Mouse (Mus musculus): Measurements from ENCODE around the gene Gm20388. TPM values are rescaled to one million over a fixed set of nuclear protein-coding genes. Genes with fewer than 3 reads are reported as not detected.

The Gm20388 gene
- polyA plus RNA-seq, 2 experiments = 8.5 TPM; not detected in 1

DNA sequence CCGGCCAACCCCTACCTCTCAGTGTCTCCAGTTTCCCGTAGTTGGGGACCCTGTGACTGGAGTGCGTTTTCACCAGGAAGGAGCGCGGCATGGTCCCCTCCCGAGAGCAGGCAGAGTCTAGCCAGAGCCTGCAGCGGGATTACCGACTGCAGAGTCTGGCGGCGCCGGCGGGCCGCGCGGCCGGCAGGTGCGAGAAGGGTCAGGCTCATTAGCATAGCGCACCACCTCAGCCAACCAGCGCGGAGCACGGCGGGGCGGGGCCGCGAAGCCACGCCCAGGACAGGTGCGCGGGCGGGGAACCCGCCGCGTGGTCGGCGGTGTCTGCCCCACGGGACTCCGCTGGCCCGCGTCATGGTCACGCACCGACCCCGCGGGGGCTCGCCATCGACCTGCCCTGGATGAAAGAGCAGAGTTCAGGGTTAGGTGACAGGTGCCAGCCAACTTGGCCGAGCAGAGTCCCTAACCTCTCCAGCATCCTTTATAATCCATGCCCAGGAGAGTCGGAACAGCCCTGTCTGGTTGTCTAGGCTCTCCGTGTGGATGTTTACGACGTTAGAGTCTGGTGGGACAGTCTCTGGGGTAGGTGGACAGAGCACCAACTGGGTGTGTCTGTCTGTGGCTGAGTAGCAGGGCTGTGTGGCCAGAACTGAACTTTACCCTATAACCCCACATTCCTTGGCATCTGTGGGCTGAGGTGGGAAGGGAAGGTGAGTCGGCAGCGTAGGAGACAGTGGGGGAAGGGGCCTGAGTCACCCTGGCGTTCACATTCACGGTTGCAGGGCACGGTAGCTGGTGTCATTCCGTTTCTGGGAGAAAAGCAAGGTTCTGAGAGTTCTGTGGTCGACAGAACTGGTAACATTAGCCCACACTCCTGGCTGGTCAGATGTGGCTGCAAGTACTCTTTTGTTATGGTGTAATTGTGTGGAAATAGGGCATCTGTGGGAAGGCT is 2550.2 kb downstream of the Gm20388 start, which contains the start of gene Snai3:
Snai3 (minus strand) TSS at position 210 of the 949 bp plus-strand sequence.
- no peak within 1 kb of the TSS for H3K9ac ChIP-seq (replicated peaks)
- no peak for DNase-seq (ENCODE audit: low read depth in 3 of 3, low spot score in 3 of 3)
- no peak for TF ChIP-seq CTCF (IDR thresholded peaks at IDR 0.05; ENCODE audit: low read depth)
- no peak for TF ChIP-seq EP300 (IDR thresholded peaks at IDR 0.05; ENCODE audit: low read depth)
- H3K4me2 ChIP-seq (ENCODE audit: low read depth) = peak within 1 kb of the TSS; percentile 50
- peak; percentile 64 for ATAC-seq (ENCODE audit: insufficient read depth)
- H3K4me1 ChIP-seq (replicated peaks; ENCODE audit: control insufficient read depth in 2 of 2, insufficient read depth in 2 of 2, low read length in 1 of 2) = peaks cover 0 to 27% of the 10 kb centered on the region in 2 experiments; a peak in 3 of 4 replicates
- H3K4me3 ChIP-seq (ENCODE audit: insufficient read depth in 1 of 2, low read depth in 2 of 2, low read length in 2 of 2) = peak within 1 kb of the TSS; percentile 20 to 24; a peak in 3 of 4 replicates
- H3K9me3 ChIP-seq (ENCODE audit: control insufficient read depth, low read length) = no peaks in the 10 kb centered on the region
- no peaks in the 10 kb centered on the region for H3K36me3 ChIP-seq (replicated peaks; ENCODE audit: control insufficient read depth, insufficient read depth, low read depth)
- peaks cover 27% of the 10 kb centered on the region for H3K27me3 ChIP-seq (ENCODE audit: control insufficient read depth, insufficient read depth, low read length)
- 5% methylated on average over 56 of the region's 56 CpGs for WGBS (ENCODE audit: insufficient replicate concordance)
- no peak within 1 kb of the TSS for H3K27ac ChIP-seq

DNA sequence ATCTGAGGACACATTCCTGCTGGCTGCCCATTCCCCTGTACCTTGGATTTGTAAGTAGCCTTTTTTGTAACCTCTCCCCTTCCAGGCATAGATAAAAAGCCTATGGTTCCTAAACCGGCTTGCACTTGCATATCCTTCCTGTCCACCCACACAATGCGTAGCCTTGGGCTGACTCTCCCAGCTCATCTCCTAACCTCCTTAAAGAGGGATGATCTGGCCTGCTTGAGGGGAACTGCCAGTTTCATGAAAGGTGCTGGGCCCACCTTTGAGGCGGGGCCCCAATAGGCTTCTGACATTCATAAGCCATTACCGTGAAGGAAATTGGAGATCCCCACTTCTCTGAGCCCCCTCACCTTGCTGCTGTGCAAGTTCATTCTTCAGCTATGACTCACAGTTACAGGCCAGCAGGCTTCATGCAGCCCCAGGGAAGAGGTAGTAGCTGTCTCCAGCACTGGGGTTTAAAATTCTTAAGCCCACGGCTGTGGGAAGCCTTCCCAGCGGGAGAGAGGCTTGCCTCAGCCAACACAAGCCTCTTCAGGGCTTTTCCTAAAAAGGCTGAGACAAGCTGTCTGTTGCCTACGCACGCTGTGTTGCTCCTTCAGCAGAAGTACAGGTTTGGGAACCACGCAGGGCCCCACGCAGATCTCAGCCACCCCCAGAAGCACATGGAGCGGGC is 2551.0 kb downstream of the Gm20388 start:
- Histone ChIP-seq H3K9me3 (ENCODE audit: control insufficient read depth, low read length) (no peaks in the 10 kb centered on the region), H3K27me3 (ENCODE audit: control insufficient read depth, insufficient read depth, low read length) (peaks cover 27% of the 10 kb centered on the region), H3K4me2 (ENCODE audit: low read depth) (no peak overlapping the region), H3K4me1 (replicated peaks; ENCODE audit: control insufficient read depth in 2 of 2, insufficient read depth in 2 of 2, low read length in 1 of 2) (peaks cover 0 to 27% of the 10 kb centered on the region in 2 experiments; a peak in 3 of 4 replicates), H3K36me3 (replicated peaks; ENCODE audit: control insufficient read depth, insufficient read depth, low read depth) (no peaks in the 10 kb centered on the region), H3K27ac (no peak overlapping the region), H3K9ac (replicated peaks) (no peak overlapping the region), H3K4me3 (ENCODE audit: insufficient read depth in 1 of 2, low read depth in 2 of 2, low read length in 2 of 2) (no peak overlapping the region)
- WGBS (ENCODE audit: insufficient replicate concordance) = 61% methylated on average over 11 of the region's 11 CpGs
- DNase-seq (ENCODE audit: low read depth in 3 of 3, low spot score in 3 of 3) (no peak), ATAC-seq (ENCODE audit: insufficient read depth) (no peak)
- no peak for TF ChIP-seq EP300 (IDR thresholded peaks at IDR 0.05; ENCODE audit: low read depth)
- no peak for TF ChIP-seq CTCF (IDR thresholded peaks at IDR 0.05; ENCODE audit: low read depth)

- ATAC-seq (ENCODE audit: insufficient read depth) (no peak), DNase-seq (ENCODE audit: low read depth in 3 of 3, low spot score in 3 of 3) (no peak)
- Histone ChIP-seq H3K27me3 (ENCODE audit: control insufficient read depth, insufficient read depth, low read length) (peaks cover 27% of the 10 kb centered on the region), H3K4me2 (ENCODE audit: low read depth) (no peak overlapping the region), H3K36me3 (replicated peaks; ENCODE audit: control insufficient read depth, insufficient read depth, low read depth) (no peaks in the 10 kb centered on the region), H3K9me3 (ENCODE audit: control insufficient read depth, low read length) (no peaks in the 10 kb centered on the region), H3K4me3 (ENCODE audit: insufficient read depth in 1 of 2, low read depth in 2 of 2, low read length in 2 of 2) (no peak overlapping the region), H3K4me1 (replicated peaks; ENCODE audit: control insufficient read depth in 2 of 2, insufficient read depth in 2 of 2, low read length in 1 of 2) (peaks cover 0 to 27% of the 10 kb centered on the region in 2 experiments; a peak in 3 of 4 replicates), H3K27ac (no peak overlapping the region), H3K9ac (replicated peaks) (no peak overlapping the region)
- WGBS (ENCODE audit: insufficient replicate concordance) = 59% methylated on average over 8 of the region's 8 CpGs
- TF ChIP-seq CTCF (IDR thresholded peaks at IDR 0.05; ENCODE audit: low read depth) (no peak), EP300 (IDR thresholded peaks at IDR 0.05; ENCODE audit: low read depth) (no peak)
Measured at GRCm38 (mm10) chr8:122462510-122462909, 2551.9 kb downstream of the Gm20388 start.

- H3K27ac ChIP-seq = no peak overlapping the region
- TF ChIP-seq EP300 (IDR thresholded peaks at IDR 0.05; ENCODE audit: low read depth) = no peak
- TF ChIP-seq CTCF (IDR thresholded peaks at IDR 0.05; ENCODE audit: low read depth) = no peak
- H3K27me3 ChIP-seq (ENCODE audit: control insufficient read depth, insufficient read depth, low read length) = peaks cover 23% of the 10 kb centered on the region
- H3K4me2 ChIP-seq (ENCODE audit: low read depth) = no peak overlapping the region; the same call in 1 of the 2 replicates
- H3K9me3 ChIP-seq (ENCODE audit: control insufficient read depth, low read length) = no peaks in the 10 kb centered on the region
- no peak overlapping the region for H3K9ac ChIP-seq (replicated peaks)
- peaks cover 0 to 27% of the 10 kb centered on the region in 2 experiments; a peak in 3 of 4 replicates for H3K4me1 ChIP-seq (replicated peaks; ENCODE audit: control insufficient read depth in 2 of 2, insufficient read depth in 2 of 2, low read length in 1 of 2)
- 16% methylated on average over 12 of the region's 12 CpGs for WGBS (ENCODE audit: insufficient replicate concordance)
- no peaks in the 10 kb centered on the region for H3K36me3 ChIP-seq (replicated peaks; ENCODE audit: control insufficient read depth, insufficient read depth, low read depth)
- DNase-seq (ENCODE audit: low read depth in 3 of 3, low spot score in 3 of 3) = no peak
- no peak for ATAC-seq (ENCODE audit: insufficient read depth)
- H3K4me3 ChIP-seq (ENCODE audit: insufficient read depth in 1 of 2, low read depth in 2 of 2, low read length in 2 of 2) = no peak overlapping the region
Measured at GRCm38 (mm10) chr8:122463651-122464640, 2553.3 kb downstream of the Gm20388 start.

All from liver, embryonic 14.5 days (tissue).